Mouse (Mus musculus) frontal cortex, postnatal 14 days (tissue): ENCODE measurements around the gene Kansl2.

Experiments
- DNase-seq, 2 experiments: peaks; one replicate each; pipeline ENCODE4 v3.0.0; 2022; ENCODE audit warnings: low spot score in 2 of 2

Kansl2 gene

GRCm38 (mm10) chr15:98503317-98503716, 30.7 kb downstream of the Kansl2 start:
- no peak for DNase-seq

GRCm38 (mm10) chr15:98497631-98498030, 36.4 kb downstream of the Kansl2 start:
- no peak for DNase-seq

GRCm38 (mm10) chr15:98492102-98492501, 42.0 kb downstream of the Kansl2 start, which contains the start of gene Olfr279:
Gene Olfr279, plus strand, starts transcription at chr15:98492402.
- DNase-seq = no peak

- DNase-seq = no peak
These were observed 42.7 kb downstream of the Kansl2 start for GRCm38 (mm10) chr15:98491332-98491731.

- no peak for DNase-seq
These were observed 47.5 kb downstream of the Kansl2 start for GRCm38 (mm10) chr15:98486433-98487021.

GRCm38 (mm10) chr15:98483907-98484886, 49.9 kb downstream of the Kansl2 start:
- no peak for DNase-seq

GRCm38 (mm10) chr15:98482701-98483100, 51.4 kb downstream of the Kansl2 start, which contains the start of gene Lalba:
Gene Lalba, minus strand, starts transcription at chr15:98482721.
- DNase-seq = no peak

- no peak for DNase-seq
These were observed 54.4 kb downstream of the Kansl2 start for GRCm38 (mm10) chr15:98479568-98480102.

- DNase-seq = no peak
These were observed 57.8 kb downstream of the Kansl2 start for GRCm38 (mm10) chr15:98476281-98476680.

- DNase-seq = peak in 1 of 2 experiments; percentile 9
These were observed 58.7 kb downstream of the Kansl2 start for GRCm38 (mm10) chr15:98475382-98475781.

- DNase-seq = no peak
These were observed 59.1 kb downstream of the Kansl2 start for GRCm38 (mm10) chr15:98474958-98475357.

- no peak for DNase-seq
These were observed 62.5 kb downstream of the Kansl2 start for GRCm38 (mm10) chr15:98471539-98471938.

- no peak for DNase-seq
These were observed 64.5 kb downstream of the Kansl2 start, which contains the start of gene OR5BS1P for GRCm38 (mm10) chr15:98469596-98469995. Gene OR5BS1P, plus strand, starts transcription at chr15:98469896.
